9 mouse cellular contexts compared by ENCODE assay signal in the genomic region with DNA sequence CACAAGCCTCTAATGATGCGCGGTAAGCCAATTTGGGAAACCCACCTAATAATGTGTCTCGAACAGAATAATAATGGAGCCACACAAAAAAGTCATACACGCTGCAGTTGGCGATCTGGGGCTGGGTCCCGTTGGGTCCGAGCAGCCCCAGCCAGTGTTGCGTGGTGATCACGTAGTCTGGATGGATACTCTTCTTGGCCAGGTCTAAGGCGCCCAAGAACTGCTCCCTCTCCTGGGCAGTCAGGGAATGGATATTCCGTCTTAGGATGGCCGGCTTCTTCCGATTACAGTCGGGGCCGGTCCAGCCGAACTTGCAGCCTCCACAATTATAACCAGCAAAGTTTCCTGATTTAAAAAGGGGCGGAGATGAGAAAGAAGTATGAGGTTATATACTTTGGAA. TPM values are rescaled to one million over a fixed set of nuclear protein-coding genes. Genes with fewer than 3 reads are reported as not detected.
DNase-seq lines count a peak whose midpoint lies in the region; ATAC-seq and TF ChIP-seq lines count a peak whose summit lies in the region.
"Had no signal": no experiment of that assay in that cellular context is flagged by ENCODE, and none has a peak within 500 bp of the region (broad histone marks: within the 10 kb centered on the region; RNA-seq: fewer than 3 reads in every experiment).

No protein-coding gene starts in this region.

- no peak for ATAC-seq in heart, embryonic 12.5 days (ENCODE audit: insufficient number of reproducible peaks, low FRiP score)
- no peak for ATAC-seq in forebrain, postnatal 0 days
- ATAC-seq in megakaryocyte, adult 5-6 weeks (ENCODE audit: poor library complexity, severe bottlenecking) = no peak

- no peak overlapping the region for H3K4me3 ChIP-seq in heart, embryonic 12.5 days
- no peak overlapping the region for H3K4me3 ChIP-seq in forebrain, postnatal 0 days (ENCODE audit: low read depth, low read length)
- H3K4me3 ChIP-seq: neural tube, embryonic 12.5 days had no signal

- DNase-seq in heart, adult 18-20 months = peak; percentile 39 to 43
- DNase-seq in right cerebral cortex, postnatal 25 days = peak; percentile 9
- DNase-seq in right cerebral cortex, adult 2 months (ENCODE audit: low spot score in 2 of 2) = no peak
- DNase-seq in forebrain, postnatal 0 days = no peak
- DNase-seq in left cerebral cortex, postnatal 4 days = peak; percentile 30
- DNase-seq in yolk sac, embryonic 10.5 days (ENCODE audit: low spot score) = no peak

- no peak overlapping the region for H3K27ac ChIP-seq in heart, embryonic 12.5 days (ENCODE audit: poor library complexity, severe bottlenecking)
- no peak overlapping the region for H3K27ac ChIP-seq in forebrain, postnatal 0 days (ENCODE audit: low read depth, low read length)
- H3K27ac ChIP-seq: neural tube, embryonic 12.5 days had no signal

- no peaks in the 10 kb centered on the region for H3K4me1 ChIP-seq in heart, embryonic 12.5 days (replicated peaks)
- no peaks in the 10 kb centered on the region for H3K4me1 ChIP-seq in forebrain, postnatal 0 days (ENCODE audit: insufficient read depth)
- H3K4me1 ChIP-seq: neural tube, embryonic 12.5 days had no signal

- no peak overlapping the region for H3K9ac ChIP-seq in heart, embryonic 12.5 days
- H3K9ac ChIP-seq in forebrain, postnatal 0 days = no peak overlapping the region
- H3K9ac ChIP-seq: neural tube, embryonic 12.5 days had no signal

- H3K4me2 ChIP-seq in heart, embryonic 12.5 days = no peak overlapping the region
- 0 out of 2 replicates have a peak overlapping the region, but pooled peaks have one; percentile 3 for H3K4me2 ChIP-seq in forebrain, postnatal 0 days (ENCODE audit: low read depth)
- H3K4me2 ChIP-seq: neural tube, embryonic 12.5 days had no signal

- 80% methylated on average over 17 of the region's 17 CpGs for WGBS in heart, embryonic 12.5 days
- WGBS in forebrain, postnatal 0 days = 53% methylated on average over 17 of the region's 17 CpGs

- H3K36me3 ChIP-seq in heart, embryonic 12.5 days = no peaks in the 10 kb centered on the region
- no peaks in the 10 kb centered on the region for H3K36me3 ChIP-seq in forebrain, postnatal 0 days (ENCODE audit: insufficient read depth)
- H3K36me3 ChIP-seq: neural tube, embryonic 12.5 days had no signal

- H3K9me3 ChIP-seq in heart, embryonic 12.5 days (replicated peaks) = no peaks in the 10 kb centered on the region
- H3K9me3 ChIP-seq in forebrain, postnatal 0 days (ENCODE audit: low read length) = no peaks in the 10 kb centered on the region
- H3K9me3 ChIP-seq: neural tube, embryonic 12.5 days had no signal

- intact Hi-C loops in left cerebral cortex, postnatal 4 days (cut with DNase I) = no loop called here

- peak; percentile 37; the same call in 1 of the 2 replicates for TF ChIP-seq CTCF in forebrain, postnatal 0 days (IDR thresholded peaks at IDR 0.05; ENCODE audit: low read depth)

- H3K27me3 ChIP-seq in heart, embryonic 12.5 days (replicated peaks) = peaks cover 13% of the 10 kb centered on the region
- no peaks in the 10 kb centered on the region for H3K27me3 ChIP-seq in forebrain, postnatal 0 days (ENCODE audit: insufficient read depth, low read length)

RNA-seq across cellular contexts. Expression of a gene that starts 9.1 kb away (rescaled TPM):
- 1 to 10 TPM; 3.2 to 6.0 TPM for total RNA-seq in heart, adult 18-20 months (2021)
- polyA plus RNA-seq in heart, embryonic 12.5 days (2016; fragmentation: Nextera tagmentation; extraction: Ambion mirVana) = 0.79 and 0.82 TPM in 2 replicates
- total RNA-seq in forebrain, postnatal 0 days (2014; rRNA removed) = 1.0 and 1.8 TPM in 2 replicates
- polyA plus RNA-seq in forebrain, postnatal 0 days (2015; fragmentation: Nextera tagmentation; extraction: Ambion mirVana) = 1.0 and 1.2 TPM in 2 replicates
- 1 to 10 TPM in 1 of 2 experiments, not detected in 1; 1.1 TPM for total RNA-seq in left cerebral cortex, postnatal 4 days (2021)
- total RNA-seq in megakaryocyte, adult 5-6 weeks (2015) = 0.04 TPM in 1 of 2 replicates, not detected in the other
- total RNA-seq in megakaryocyte, adult 5-6 weeks (2017) = 0.07 and 0.08 TPM in 2 replicates

Comparison
In these comparisons a context has a peak if more than half of its experiments do, and no peak if none do; other contexts are left out.
1. DNase-seq: peak in heart, adult 18-20 months (2 of 2), right cerebral cortex, postnatal 25 days (single experiment) and left cerebral cortex, postnatal 4 days (single experiment); none in right cerebral cortex, adult 2 months (0 of 2), forebrain, postnatal 0 days (single experiment) and yolk sac, embryonic 10.5 days (single experiment).